Mouse (Mus musculus): Measurements from ENCODE around the gene Vps4b. TPM values are rescaled to one million over a fixed set of nuclear protein-coding genes. Genes with fewer than 3 reads are reported as not detected.

Gene Vps4b
- total RNA-seq (2021) = 10 to 100 TPM; 48.4 to 60.7 TPM

DNA sequence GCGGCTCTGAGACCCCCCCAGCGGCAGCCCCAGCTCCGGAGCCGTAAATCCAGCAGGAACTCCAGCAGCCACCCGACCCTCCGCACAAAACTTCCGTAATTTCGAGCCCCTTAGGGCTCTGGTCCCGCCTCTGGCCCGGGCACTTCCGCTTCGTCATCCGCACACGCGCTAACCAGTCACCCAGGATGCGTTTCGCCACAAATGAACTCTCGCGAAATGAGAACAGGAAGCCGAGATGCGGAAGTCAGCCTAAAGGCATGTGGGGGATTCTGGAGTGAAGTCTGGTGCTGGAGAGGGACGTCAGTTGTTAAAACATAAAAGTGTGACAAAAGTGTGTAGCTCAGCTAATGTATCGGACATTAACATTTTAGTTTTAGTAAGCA is at the start of gene Vps4b:
Gene Vps4b, minus strand, starts transcription at position 187 of the 383 bp plus-strand sequence.
- DNase-seq (ENCODE audit: low spot score in 2 of 2) = peak; percentile 90 to 91
- intact Hi-C loops (cut with DNase I) = loop anchor here (2.0 to 5.0 kb wide), 2 partner anchors 38 to 86 kb away; partner anchors contain the start of gene Kdsr

DNA sequence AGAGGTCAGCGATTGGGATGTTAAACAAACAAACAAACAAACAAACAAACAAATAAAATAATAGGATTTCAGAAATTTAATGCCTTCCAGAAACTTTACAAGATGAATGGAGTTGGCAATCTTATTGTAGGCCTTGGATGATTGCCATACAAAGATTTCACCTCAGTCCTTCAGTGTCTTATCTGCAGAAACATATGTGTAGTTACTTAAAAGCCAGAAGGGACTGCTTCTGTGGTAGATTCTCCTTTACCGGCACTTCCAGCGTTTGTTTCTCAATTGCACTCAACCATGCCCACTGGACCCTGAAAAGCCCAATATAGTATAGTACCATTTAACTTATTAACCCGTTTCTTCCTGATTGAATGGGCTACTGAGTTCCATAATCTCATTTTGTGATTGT is 32.3 kb upstream of the Vps4b start:
- no peak for DNase-seq (ENCODE audit: low spot score in 2 of 2)
- intact Hi-C loops (cut with DNase I) = no loop called here

DNA sequence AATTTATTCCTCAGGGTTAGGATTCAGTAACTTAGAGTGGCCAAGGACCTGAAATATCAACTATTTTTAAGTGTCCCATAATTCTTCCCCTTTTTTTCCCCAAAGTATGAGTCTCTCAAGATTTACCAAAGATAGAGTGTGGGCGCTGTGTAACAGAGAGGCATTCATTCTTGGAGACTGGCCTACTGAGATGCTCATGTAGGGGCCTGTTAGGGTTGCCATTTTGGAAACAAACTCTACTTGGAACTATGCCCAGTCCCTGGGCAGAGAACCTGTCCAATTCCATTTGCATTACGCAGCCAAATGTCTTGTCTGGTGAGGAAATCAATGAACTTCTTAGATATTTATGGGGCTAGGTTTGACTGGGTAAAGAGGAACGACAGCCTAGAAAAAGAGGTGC is 25.8 kb upstream of the Vps4b start:
- DNase-seq (ENCODE audit: low spot score in 2 of 2) = no peak
- intact Hi-C loops (cut with DNase I) = no loop called here

DNA sequence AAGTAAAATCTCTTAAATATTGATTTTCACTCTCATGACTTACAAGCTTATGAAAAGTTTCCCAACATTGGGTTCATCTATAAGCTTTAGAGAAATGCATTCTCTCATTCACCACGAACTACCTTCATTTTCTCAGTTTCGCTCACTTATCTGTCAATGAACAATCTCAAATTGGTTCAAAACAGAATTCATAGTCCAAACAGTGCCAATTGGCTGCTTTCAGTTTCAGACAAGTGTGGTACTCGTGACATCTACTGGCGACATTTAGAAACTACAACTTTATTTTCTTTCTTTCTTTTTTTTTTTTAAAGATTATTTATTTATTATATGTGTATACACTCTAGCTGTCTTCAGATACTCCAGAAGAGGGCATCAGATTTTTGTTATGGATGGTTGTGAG is 21.8 kb upstream of the Vps4b start:
- intact Hi-C loops (cut with DNase I) = loop anchor here (5.0 kb wide), 1 partner anchor 391 kb away; no protein-coding TSS in a partner anchor
- DNase-seq (ENCODE audit: low spot score in 2 of 2) = no peak

DNA sequence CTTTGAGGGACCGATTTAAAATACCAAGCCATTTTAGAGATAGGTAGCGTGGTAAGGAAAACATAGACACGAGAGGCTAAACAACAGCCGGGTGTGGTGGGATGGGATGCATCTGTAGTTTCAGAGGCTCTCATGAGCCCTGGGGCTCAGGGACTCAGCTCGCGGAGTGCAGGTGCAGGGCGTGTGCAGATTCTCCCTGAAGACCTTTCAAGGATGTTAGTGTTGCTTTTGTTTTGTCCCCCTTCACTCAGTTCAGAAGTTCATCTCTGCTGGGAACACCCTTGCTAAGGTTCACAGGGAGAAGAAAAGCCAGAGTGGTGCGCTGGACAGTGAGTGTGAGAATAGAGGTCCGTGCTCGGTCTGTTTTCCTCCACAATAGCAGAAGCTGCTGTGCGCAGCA is 20.2 kb upstream of the Vps4b start:
- DNase-seq (ENCODE audit: low spot score in 2 of 2) = no peak
- intact Hi-C loops (cut with DNase I) = loop anchor here (5.0 kb wide), 1 partner anchor 389 kb away; no protein-coding TSS in a partner anchor

DNA sequence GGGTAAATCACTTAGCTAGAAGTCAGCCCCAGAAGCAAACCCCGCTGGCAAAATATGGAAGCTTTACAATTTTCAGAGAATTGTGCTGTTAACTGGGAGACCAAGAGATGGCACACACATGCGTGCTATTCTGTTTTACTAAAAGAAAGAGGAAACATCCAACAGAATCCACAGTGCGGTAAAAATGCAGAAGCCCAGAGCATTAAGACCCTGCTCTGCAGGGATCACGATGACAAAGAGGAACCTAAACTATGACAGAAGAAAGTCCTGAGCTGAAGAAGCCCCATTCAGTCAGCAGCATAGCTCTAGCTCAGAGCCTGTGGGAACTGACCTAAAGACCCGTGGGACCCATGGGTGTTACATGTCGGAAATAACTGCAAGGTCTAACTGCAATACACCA is 18.7 kb upstream of the Vps4b start:
- intact Hi-C loops (cut with DNase I) = loop anchor here (5.0 kb wide), 1 partner anchor 388 kb away; no protein-coding TSS in a partner anchor
- DNase-seq (ENCODE audit: low spot score in 2 of 2) = no peak

DNA sequence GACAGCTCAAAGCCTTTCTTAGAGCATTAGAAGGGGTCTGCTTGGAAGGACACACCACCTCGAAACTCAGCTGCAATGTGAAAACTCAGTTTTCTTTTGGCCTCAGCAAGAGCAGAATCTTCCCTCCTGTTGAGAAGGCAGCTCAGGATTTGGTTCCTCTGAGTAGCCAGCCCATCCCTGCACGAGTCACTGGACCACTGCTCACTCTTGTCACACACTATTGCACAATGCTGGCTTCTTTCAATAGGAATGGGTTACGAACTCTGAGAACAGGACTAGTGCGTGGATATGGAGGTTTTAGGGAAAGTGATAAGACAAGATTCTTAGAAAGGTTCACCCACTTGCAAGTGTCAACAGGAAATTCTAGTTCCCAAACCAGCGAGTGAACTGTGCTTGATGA is 18.3 kb upstream of the Vps4b start:
- intact Hi-C loops (cut with DNase I) = loop anchor here (5.0 kb wide), 1 partner anchor 388 kb away; no protein-coding TSS in a partner anchor

DNA sequence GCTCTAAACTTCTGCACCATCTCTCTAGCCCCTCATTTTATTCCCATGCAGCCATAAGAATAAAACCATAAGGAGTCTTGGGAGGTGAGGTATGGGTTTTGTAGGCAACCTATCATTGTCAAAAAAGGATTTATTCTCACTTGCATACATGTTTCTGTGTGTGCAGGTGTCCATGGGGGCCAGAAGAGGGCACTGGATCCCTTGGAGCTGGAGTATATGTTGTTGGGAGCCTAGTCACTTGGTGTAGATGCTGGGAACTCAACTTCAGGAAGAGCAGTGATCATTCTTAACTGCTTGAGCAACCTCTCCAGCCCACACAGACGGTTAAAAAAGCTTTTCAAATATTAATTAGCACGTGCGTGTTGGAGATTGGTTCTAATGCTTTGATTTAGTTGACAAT is 3.4 kb upstream of the Vps4b start:
- DNase-seq (ENCODE audit: low spot score in 2 of 2) = no peak
- intact Hi-C loops (cut with DNase I) = loop anchor here (5.0 kb wide), 1 partner anchor 82 kb away; no protein-coding TSS in a partner anchor

More for the DNA sequence above, 18.3 kb upstream of the Vps4b start:
- no peak for DNase-seq (ENCODE audit: low spot score in 2 of 2)

DNA sequence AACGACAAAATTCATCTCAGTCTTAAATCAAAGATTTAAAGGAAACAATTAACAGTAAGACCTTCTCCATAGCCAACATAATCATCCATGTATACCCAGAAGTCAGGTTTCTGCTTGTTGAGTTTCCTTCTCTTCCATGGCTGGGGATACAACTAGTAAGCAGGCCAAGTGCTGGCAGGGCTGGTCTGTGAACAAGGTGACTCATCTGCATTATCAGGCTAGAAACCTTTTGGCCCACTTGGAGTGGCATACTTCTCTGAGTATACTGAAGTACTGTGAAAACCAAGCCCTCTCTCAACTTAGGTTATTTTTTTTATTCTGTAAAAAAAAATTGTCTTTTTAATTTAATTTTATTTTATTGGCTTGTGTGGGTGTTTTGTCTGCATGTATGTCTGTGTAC is 2.9 kb upstream of the Vps4b start:
- intact Hi-C loops (cut with DNase I) = loop anchor here (5.0 kb wide), 1 partner anchor 83 kb away; no protein-coding TSS in a partner anchor

DNA sequence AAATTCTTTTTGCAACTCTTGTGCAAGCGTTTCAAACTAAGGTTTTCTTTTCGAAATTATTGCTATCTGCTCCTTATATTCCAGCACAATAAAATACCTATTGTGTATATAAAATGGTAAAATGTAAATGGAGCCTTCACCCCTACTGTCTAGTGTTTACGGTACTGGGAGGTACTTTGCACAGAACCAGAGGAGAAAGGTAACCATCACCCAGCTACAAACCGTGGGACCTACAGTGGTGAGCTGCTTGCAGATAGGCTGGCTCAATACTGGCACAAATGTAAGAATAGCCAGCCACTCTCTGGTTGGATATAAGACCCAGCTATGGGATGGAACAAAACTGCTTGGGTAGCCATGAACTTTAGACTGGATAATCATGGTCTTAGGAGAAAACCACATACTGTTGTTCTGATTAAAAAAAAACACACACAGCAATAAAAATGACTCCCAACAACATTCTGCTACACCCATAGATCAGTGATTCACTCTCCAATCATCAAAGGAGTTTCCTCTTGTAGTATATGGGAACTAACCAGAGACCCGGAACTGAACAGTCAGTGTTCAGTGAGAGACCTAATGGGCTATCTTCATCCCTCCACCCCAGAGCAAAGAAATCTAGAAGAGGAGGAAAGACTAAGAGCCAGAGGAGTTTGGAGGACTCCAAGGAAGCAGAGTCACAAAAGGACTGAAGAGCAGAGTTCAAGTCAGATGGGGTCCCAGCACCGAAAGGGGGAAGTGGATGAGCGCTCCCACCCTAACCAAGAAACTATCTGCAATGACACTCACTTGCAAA is 655 bp upstream of the Vps4b start:
- intact Hi-C loops (cut with DNase I) = loop anchor here (2.0 to 5.0 kb wide), 2 partner anchors 38 to 85 kb away; partner anchors contain the start of gene Kdsr
- no peak for DNase-seq (ENCODE audit: low spot score in 2 of 2)

More for the DNA sequence above, 2.9 kb upstream of the Vps4b start:
- no peak for DNase-seq (ENCODE audit: low spot score in 2 of 2)

DNA sequence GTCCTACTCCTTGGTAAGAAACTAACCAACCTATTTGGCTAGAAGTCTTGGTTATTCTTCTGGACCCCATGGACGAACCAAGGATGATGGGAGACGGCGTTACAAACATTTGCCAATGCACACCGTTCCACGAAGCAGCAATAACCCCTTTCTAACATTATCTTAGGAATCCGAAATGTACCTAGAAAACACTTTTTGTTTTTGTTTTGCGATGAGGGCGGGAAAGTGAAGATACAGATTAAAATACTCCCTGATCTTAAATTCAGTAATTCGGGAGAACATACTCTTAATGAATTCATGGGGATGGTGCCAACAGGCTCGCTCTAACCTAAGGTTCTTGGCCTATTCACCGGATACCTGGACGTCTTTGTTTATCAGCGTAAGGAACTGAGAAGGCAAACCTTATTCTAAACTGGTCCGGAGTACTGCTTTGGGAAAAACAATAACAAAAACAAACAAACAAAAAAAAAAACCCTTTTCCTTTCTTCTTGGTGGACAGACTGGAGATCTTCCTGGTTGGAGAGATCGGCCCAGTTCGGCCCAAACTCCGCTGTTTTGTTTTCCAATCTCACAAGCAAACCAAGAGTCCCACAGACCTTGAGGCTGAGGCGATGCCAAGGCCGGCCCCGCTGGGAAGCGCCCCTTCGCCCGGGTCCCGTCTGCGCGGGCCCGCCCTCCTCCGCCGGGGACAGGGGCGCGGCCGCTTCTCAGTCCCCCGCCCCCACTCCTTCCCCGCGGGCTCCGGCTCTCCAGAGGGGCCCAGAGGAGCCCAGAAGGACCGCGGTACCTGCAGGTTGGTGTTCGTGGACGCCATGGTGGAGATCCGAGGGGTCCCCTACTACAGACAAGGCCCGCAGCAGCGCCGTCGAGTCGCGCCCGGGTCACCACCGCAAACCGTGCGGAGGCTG is 640 bp downstream of the Vps4b start:
- intact Hi-C loops (cut with DNase I) = loop anchor here (2.0 to 5.0 kb wide), 2 partner anchors 37 to 86 kb away; partner anchors contain the start of gene Kdsr
- DNase-seq (ENCODE audit: low spot score in 2 of 2) = no peak

DNA sequence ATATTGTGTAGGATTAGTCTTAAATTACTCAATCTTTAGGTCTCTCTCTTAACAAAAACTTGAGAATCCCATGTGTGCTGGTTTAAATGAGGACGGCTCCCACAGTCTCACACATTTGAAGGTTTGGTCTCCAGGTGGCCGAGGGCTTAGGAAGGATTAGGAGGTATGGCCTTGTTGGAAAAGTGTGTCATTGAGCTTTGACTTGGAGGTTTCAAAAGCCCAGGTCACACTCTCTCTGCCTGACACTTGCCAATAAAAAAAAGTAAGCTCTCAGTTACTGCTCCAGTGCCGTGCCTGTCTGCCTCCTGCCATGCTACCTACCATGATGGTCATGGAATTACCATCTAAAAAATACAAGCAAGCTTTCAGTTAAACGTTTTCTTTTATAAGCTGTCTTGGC is 21.6 kb downstream of the Vps4b start:
- intact Hi-C loops (cut with DNase I) = no loop called here
- no peak for DNase-seq (ENCODE audit: low spot score in 2 of 2)

DNA sequence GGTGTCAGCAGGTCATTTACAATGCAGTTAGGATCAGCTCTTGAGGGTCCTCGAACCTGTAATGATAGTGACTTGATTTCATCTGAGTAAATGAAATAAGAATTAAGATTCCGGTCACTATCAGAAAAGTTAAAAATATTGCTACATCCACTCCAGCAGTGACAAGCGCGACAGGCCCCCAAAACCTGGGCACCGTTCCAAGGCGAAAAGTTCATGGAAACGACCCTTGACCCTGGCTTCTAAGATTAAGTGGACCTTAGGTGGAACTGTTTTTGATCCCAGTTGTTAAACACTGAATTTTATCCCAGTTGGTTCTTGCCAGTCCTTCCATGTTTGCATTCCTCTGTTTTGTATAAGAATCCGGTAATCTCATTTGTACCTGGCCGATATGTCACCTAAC is 22.4 kb downstream of the Vps4b start:
- DNase-seq (ENCODE audit: low spot score in 2 of 2) = no peak

DNA sequence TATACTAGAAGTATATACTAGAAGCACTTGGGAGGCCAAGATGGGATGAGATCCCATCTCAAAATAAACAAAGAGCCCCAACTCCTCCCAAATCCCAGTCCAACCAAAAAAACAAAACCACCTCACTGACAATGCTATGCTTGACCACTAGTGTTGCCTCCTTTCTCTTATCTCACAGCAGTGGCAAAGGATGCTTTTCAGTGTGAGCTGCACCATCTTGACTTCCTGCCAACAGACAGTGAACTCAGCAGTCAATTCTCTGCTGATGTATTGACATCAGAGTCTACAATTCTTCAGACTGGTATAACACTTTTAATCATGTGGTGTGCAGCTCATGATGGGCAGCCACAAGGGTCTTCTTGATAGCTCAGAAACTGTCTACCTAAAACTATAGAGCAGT is 27.8 kb downstream of the Vps4b start:
- no peak for DNase-seq (ENCODE audit: low spot score in 2 of 2)
- intact Hi-C loops (cut with DNase I) = no loop called here

More for the DNA sequence above, 22.4 kb downstream of the Vps4b start:
- intact Hi-C loops (cut with DNase I) = no loop called here

DNA sequence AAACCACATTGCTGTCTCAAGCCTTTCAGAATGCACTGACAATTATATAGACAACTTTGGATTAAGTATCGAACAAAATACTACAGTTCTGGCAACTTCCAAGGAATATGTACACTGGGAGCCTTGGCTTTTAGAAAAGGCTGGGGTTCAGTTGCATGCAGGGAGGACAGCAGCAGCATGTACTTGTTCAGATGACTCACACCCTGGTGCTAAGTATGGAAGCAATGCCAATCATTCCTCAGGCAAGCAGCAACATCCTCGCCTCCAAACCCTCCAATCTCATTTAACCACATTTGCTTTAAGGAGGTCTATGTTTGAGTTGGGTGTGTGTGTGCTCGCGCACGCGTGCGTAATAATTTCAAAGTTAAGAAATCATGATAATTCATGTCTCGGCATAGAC is 30.8 kb downstream of the Vps4b start:
- no peak for DNase-seq (ENCODE audit: low spot score in 2 of 2)
- intact Hi-C loops (cut with DNase I) = no loop called here

DNA sequence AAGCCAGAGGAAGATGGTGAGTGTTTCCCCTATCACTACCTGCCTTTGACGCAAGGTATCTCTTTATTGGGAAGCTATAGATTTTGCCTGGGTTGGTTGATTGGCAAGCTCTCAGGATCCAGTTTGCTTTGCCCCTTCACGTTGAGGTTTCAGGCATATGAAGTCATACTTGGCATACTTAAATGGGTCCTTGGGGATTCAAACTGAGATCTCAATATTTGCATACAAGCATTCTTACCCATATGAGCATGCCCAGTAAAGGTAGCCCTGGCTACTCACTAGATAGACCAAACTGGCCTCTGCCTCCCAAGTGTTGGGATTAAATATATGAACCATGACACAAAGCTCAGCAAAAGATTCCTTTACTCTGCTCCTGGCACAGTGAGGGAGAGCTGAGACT is 31.7 kb downstream of the Vps4b start:
- intact Hi-C loops (cut with DNase I) = no loop called here

DNA sequence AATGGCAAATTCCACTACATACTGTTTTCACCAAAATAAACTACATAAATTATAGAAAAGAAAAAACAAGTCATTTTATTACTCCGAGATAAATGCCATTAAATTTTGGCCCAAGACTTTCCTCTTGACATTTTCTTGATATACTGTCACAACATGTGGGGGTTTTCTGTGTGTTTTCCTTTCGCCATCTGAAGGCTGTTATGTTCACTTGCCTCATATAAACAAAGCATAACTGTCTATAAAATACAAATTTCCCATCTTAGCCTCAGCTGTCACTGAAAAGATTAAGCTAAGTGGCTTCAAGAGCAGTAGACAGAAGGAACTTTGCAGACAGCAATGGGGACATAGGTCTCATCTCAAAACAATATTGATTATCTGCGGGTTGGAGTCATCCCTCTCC is 32.2 kb downstream of the Vps4b start:
- intact Hi-C loops (cut with DNase I) = no loop called here
- no peak for DNase-seq (ENCODE audit: low spot score in 2 of 2)

More for the DNA sequence above, 31.7 kb downstream of the Vps4b start:
- no peak for DNase-seq (ENCODE audit: low spot score in 2 of 2)

DNA sequence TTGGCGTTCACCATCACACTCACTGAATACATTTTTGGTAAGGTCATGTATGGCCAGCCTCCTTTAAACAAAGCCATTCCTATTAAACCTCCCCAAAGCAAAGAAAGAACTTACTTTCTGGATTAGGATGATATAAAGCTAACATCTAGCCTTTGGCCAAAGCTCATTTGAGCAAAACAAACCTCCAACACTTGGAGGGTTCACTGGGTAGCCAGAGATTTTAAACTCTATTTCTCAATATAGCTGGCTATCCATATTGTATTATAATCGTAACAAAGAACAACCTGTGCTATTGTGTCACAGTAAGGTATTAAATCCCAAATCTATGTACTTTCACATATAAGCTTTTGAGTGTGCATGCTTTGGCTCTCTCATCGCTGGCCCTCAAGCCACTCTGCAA is 35.8 kb downstream of the Vps4b start:
- DNase-seq (ENCODE audit: low spot score in 2 of 2) = no peak
- intact Hi-C loops (cut with DNase I) = no loop called here

DNA sequence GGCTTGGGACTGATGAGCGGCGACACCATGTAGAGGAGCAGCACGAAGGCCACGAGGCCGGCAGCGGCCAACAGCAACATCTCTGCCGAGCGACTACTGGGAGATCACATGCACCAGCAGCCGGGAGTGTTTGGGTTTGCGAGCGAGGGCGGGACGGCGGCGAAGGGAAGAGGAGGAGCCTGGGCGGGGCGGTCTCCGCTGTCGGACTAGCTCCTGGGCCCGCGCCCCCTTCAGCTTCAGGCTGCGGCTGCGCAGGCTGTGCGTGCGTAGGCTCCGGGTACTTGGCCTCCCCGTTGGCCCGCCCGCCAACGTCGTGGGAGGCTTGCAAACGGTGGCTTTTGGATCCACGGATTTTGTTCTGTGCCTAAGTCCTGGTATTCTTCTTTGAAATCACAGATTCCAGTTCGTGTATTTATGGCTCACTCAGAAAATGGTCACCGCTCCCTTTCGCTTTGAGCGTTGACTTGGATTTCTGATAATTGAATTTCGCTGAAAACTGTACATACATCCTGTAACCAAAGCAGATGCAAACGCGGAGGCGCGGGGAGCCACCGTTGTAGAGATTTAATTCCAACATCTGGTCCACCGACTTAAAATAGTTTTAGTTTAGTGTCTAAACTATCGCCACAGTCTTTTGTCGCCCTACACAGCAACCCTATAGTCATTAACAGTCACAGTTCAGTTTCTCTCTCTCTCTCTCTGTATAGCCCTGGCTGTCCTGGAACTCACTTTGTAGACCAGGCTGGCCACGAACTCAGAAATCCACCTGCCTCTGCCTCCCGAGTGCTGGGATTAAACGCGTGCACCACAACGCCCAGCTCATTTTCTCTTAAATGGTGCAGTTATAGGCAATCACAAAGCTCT is 36.7 kb downstream of the Vps4b start, which contains the start of gene Kdsr:
Gene Kdsr, minus strand, starts transcription at position 156 of the 864 bp plus-strand sequence.
- intact Hi-C loops (cut with DNase I) = loop anchor here (2.0 to 10.0 kb wide), 2 partner anchors 37 to 125 kb away; partner anchors contain the start of gene Vps4b
- peak; percentile 96 to 99 for DNase-seq (ENCODE audit: low spot score in 2 of 2)

Data from left cerebral cortex, postnatal 36 days (tissue).